Mouse (Mus musculus): ENCODE results near the gene Nfam1.

Nfam1 gene

GRCm38 (mm10) chr15:83040156-83040555 lies 7.0 kb upstream of the Nfam1 start:
- in situ Hi-C loops (cut with MboI; ENCODE audit: low sequenced_read_pairs) = loop anchor here (10.0 kb wide), 1 partner anchor 225 kb away; no protein-coding TSS in a partner anchor

GRCm38 (mm10) chr15:83038812-83039211 lies 5.7 kb upstream of the Nfam1 start:
- in situ Hi-C loops (cut with MboI; ENCODE audit: low sequenced_read_pairs) = no loop called here

DNA sequence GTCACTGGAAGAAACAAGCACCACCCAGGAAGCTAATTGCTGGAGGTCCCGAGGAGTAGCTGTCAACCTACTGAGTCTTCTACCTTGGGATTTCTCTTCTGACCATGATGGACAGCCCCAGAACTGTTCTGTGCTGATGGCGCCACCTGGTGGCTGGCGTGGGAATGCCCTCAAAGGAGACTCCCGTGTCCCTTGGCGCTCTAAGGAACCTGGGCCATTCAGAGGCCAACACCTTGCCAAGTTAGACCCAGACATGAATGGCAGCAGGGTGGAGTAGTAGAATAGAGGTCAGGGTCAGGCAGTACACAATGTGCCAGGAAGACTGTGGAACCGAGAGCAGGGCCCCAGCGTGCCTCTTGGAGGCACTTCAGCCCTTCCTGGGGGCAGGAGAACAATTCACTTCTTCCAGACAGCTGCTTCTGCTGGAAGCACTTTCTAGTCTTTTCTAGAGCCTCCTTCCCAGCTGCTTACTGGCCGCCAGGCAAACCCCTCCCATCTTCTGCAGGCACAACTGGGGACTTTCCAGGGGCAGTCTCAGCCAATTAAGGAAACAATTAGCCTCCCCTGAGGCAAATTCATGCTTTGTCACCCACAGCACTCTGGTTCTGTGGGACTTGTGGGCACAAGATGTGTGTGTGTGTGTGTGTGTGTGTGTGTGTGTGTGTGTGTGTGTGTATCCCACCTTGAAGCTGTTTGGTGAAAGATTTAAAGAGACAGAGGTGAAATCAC lies 4.8 kb upstream of the Nfam1 start:
- in situ Hi-C loops (cut with MboI; ENCODE audit: low sequenced_read_pairs) = no loop called here

- in situ Hi-C loops (cut with MboI; ENCODE audit: low sequenced_read_pairs) = no loop called here
Measured at GRCm38 (mm10) chr15:83036900-83037519, 3.9 kb upstream of the Nfam1 start.

DNA sequence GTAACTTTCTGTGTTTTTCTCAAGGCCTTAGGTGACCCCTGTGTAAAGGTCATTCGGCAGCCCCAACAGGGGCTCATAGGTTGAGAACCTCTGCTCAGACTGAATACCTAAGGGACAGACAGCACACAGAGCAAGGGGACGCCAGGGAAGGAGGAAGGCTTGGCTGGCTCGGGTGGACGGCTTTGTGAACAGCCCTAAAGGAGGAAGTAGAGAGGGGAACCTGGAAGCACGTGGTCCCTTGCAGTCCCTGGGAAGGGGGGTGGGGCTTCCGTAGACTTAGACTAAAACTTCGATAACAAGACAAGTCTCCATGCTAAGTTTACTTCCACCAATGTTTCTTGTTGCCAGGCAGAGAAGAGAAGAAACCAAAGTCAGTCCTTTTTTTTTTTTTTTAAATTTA lies 3.0 kb upstream of the Nfam1 start:
- in situ Hi-C loops (cut with MboI; ENCODE audit: low sequenced_read_pairs) = no loop called here

GRCm38 (mm10) chr15:83034275-83034977 lies 1.3 kb upstream of the Nfam1 start:
- in situ Hi-C loops (cut with MboI; ENCODE audit: low sequenced_read_pairs) = no loop called here

DNA sequence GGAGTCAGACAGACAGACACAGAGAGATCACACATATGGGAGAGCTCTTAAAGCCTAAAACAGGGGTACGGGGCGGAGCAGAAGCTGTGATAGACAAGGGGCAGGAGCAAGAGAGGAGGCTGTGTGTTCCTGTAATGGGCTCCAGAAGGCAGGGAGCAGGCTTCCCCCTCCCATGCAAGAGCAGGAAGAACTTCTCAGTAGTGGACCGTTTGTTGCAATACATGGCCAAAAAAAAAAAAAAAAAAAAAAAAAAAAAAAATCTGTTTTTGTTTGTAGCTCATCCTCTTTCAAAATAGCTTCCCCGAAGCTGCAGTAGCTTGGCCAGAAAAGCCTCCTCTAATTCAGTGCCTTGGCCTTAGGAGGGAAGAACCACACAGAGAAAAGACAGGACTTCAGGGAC lies 2.2 kb downstream of the Nfam1 start:
- in situ Hi-C loops (cut with MboI; ENCODE audit: low sequenced_read_pairs) = no loop called here

DNA sequence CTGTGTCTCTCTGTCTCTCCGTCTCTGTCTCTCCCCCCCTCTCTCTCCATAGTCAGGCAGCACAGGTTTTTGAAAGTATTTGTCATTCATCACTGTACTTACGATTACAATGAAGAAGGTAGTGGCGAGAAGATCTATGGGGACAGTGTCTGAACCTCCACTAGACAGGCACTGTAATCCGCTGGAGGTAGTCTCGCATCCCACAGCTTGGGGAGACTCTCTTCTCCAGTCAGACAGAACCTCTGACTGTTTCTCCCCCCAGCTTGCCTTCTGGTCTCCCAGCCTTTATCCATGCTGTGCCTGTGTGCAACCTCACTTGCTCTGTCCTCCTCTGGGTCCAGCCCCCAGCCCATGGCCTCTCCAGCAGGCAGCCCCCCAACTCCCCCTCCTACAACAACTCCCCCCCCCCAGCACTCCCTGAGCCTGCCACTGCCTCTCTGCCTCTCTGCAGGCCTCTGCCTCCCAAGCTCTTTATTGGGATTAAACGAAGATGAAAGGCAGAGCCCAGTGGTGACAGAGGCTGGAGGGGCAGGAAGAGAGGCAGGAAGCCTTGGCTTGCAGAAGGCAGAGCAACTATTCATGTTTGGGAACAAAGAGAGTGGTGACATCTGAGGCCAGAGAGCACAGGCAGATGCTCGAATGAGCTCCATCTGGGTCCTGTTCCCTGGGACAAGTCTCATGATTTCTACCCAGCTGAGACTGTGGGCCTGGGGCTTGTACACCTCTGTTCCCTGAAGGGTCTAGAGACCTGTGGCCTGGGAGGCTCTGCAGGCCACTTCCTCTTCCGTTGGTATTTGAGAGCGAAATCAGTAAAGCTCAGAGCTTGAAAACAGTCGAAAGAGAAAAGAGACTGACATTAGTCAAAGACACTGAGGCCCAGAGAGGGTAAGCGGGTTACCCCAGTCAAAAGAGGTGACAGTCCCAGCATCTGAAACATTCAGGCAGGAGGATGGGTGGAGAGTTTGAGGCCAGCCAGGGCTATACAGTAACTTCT lies 3.1 kb downstream of the Nfam1 start:
- in situ Hi-C loops (cut with MboI; ENCODE audit: low sequenced_read_pairs) = no loop called here

- in situ Hi-C loops (cut with MboI; ENCODE audit: low sequenced_read_pairs) = no loop called here
Measured at GRCm38 (mm10) chr15:83026129-83026528, 7.0 kb downstream of the Nfam1 start.

DNA sequence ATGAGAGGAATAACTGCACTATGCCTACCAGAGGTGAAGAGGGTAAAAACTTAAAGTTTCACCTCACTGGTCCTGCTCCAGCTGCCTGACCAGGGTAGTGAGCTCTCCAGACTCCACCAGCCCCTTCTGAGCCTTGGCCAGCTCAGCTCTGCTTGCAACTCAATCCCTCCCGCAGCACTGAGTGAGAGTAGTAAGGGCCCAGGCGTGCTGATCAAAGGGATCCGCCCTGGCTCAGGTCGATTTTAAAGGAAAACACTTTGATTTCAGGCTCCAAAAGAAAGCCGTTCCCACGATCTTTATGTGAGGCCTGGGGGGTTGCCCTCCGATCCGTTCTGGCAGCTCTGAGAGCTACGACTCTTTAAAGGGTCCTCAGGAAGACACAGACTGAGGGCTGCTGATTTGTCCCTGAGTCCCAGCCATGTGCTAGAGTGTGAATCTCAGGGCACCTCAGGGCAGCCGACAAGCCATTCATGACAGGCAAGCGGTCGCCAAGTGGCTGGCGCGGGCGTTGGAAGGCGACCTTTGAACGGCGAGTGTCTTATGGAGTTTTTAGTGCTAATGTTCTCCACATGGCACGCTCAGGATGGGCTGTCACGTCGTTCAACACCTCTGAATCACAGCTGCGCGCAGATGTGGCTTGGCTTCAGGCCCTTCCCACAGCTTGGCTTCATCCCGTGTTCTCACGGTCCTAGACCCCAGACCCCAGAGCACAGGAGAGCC lies 7.9 kb downstream of the Nfam1 start:
- in situ Hi-C loops (cut with MboI; ENCODE audit: low sequenced_read_pairs) = no loop called here

DNA sequence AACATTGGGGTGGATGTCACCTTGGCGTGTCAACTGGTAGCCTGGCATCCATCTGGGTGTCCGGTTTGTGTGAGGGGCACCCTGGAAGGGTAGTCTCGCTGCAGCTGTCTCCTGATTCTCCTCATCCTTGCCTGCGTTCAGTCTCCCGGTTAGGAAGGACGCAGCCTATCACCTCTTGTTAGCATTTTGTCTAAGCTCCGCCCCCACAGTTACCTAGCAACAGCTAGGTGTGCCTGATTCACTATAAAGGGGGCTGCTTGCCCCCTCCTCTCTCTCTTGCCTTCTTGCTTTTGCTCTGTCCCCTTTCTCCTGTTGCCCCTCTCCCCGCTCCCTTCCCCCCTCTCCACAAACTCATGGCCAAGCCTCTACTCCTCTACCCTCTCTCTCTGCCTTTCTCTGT lies 10.2 kb downstream of the Nfam1 start:
- in situ Hi-C loops (cut with MboI; ENCODE audit: low sequenced_read_pairs) = no loop called here

DNA sequence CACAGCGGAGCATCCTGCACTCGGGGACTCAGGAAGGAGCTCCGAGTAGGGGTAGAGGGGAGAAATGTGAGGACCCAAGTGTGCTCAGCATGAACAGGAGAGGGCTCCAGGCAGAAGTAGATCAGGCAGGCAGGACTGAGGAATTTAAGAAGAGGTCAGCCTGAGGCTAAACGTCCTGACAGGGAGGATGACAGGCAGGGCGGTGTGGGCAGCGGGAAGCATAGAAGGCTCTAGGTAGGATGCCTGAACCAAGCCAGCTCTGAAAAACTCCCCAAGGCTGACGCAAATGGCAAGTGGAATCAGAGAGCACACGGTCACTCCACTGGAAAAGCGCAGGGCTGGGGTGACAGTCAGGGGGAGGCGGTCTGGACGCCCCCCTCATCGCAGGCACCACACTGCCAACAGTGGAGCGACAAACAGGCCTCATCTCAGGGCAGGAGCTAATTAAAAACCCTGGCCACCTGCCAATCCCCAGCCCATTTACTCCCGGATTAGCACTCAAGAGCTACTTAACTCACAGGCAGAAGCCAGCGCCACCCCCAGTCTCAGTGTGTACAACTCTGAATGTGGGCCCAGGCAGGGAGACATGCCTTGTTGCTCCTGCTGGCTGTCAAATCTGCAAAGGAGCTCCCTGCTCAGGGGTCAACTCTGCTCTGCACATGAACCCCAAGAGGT lies 22.0 kb downstream of the Nfam1 start:
- in situ Hi-C loops (cut with MboI; ENCODE audit: low sequenced_read_pairs) = no loop called here

DNA sequence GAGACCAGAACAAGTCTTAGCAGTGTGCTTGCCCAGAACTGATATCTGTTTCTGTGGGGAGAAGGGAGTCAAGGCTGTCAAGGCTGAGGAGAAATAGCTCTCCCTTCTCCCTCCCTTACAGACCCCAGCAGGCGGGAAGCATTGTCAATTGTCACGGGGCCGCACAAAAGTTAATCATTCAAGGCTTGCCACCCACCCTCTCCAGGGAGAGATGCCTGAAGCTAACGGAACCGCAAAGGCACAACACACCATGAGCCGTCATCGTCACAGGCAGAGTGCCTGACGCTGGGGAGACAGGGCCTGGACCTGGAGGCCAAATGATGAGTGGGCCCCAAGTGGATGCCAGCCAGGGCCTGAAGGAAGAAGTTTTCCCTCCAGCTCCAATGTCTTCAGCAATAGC lies 22.7 kb downstream of the Nfam1 start:
- in situ Hi-C loops (cut with MboI; ENCODE audit: low sequenced_read_pairs) = no loop called here

- in situ Hi-C loops (cut with MboI; ENCODE audit: low sequenced_read_pairs) = no loop called here
Measured at GRCm38 (mm10) chr15:83009532-83009931, 23.6 kb downstream of the Nfam1 start.

GRCm38 (mm10) chr15:83008761-83009423 lies 24.2 kb downstream of the Nfam1 start:
- in situ Hi-C loops (cut with MboI; ENCODE audit: low sequenced_read_pairs) = no loop called here

- in situ Hi-C loops (cut with MboI; ENCODE audit: low sequenced_read_pairs) = no loop called here
Measured at GRCm38 (mm10) chr15:83007346-83007920, 25.7 kb downstream of the Nfam1 start.

GRCm38 (mm10) chr15:83002665-83003548 lies 30.2 kb downstream of the Nfam1 start:
- in situ Hi-C loops (cut with MboI; ENCODE audit: low sequenced_read_pairs) = no loop called here

GRCm38 (mm10) chr15:82998811-82999221 lies 34.3 kb downstream of the Nfam1 start:
- in situ Hi-C loops (cut with MboI; ENCODE audit: low sequenced_read_pairs) = no loop called here
